Mouse (Mus musculus): ENCODE data around the gene Stat5b.

DNA sequence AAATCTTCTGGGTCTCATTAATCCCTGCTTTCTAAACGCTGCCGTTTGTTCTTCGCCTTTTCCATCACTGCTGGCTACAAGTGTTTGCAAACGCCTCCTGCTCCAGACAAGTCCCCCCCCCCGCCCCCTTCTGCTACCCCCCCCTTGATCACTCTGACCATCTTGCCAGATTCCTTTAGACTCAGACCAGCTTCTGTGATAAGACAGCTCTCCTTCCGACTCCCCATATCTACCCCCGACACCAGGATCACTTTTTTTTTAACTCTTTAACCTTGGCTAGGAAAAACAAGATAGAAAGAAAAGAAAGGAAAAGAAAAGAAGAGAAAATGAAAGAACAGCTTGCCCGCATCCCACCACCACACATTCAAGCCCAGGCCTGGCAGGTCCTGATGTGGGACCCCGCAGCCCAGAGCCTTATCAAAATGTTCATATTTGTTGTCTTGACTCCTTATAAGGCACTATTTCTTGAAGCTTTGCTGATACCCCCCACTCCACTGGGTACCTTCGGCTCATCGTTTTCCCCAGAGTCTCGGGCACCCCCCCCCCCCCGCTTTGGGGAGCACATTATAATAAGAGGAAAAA, 977 bp downstream of the Stat5b start:
- TF ChIP-seq CTCF (conservative IDR thresholded peaks at IDR 0.05; ENCODE audit: insufficient read depth, insufficient read length, low read depth, low read length) (no peak), POLR2A (IDR thresholded peaks at IDR 0.05; ENCODE audit: low read depth, low read length) (no peak)
